Mouse (Mus musculus) lung, embryonic 15.5 days (tissue): Measurements from ENCODE around the gene Rbm18. TPM values are rescaled to one million over a fixed set of nuclear protein-coding genes. Genes with fewer than 3 reads are reported as not detected.

Source experiments
- ATAC-seq: fragments of 200-750 bp; cut with Nextera tagmentation; 2 replicates; pipeline ENCODE4 v1.8.0; 2017; ENCODE audit warnings: moderate number of reproducible peaks, borderline replicate concordance; ENCODE audit not compliant: low FRiP score, low TSS enrichment; ENCODE audit errors: extremely low read depth
- H3K27ac ChIP-seq: fragments of 300-500 bp; sonication (generic); 2 replicates; pipeline ENCODE4 v1.5.1; 2015; ENCODE audit warnings: moderate library complexity, mild to moderate bottlenecking, inconsistent platforms
- H3K27me3 ChIP-seq: fragments of 300-500 bp; sonication (generic); 2 replicates; pipeline ENCODE4 v1.6.1; 2015; ENCODE audit warnings: inconsistent platforms
- H3K36me3 ChIP-seq: fragments of 300-500 bp; sonication (generic); 2 replicates; pipeline ENCODE4 v1.6.1; 2015; ENCODE audit warnings: inconsistent platforms
- H3K4me1 ChIP-seq: fragments of 300-500 bp; sonication (generic); 2 replicates; pipeline ENCODE4 v1.6.1; 2015; ENCODE audit warnings: inconsistent platforms
- H3K4me2 ChIP-seq: fragments of 300-500 bp; sonication (generic); 2 replicates; pipeline ENCODE4 v1.6.1; 2015; ENCODE audit warnings: inconsistent platforms, mild to moderate bottlenecking, moderate library complexity
- H3K4me3 ChIP-seq: fragments of 300-500 bp; sonication (generic); 2 replicates; pipeline ENCODE4 v1.5.1; 2015; ENCODE audit warnings: mild to moderate bottlenecking, inconsistent platforms
- H3K9ac ChIP-seq: fragments of 300-500 bp; sonication (generic); 2 replicates; pipeline ENCODE4 v1.6.1; 2015; ENCODE audit warnings: inconsistent platforms
- H3K9me3 ChIP-seq: fragments of 300-500 bp; sonication (generic); 2 replicates; pipeline ENCODE4 v1.6.1; 2016; ENCODE audit warnings: inconsistent platforms
- WGBS: fragments of 180-500 bp; shearing (Covaris S2); methylation state at CpG from one replicate; pipeline ENCODE4 v1.1.7; 2015; 5-methylcytosine and 5-hydroxymethylcytosine counted together
- polyA plus RNA-seq: library from polyadenylated mRNA; unstranded; fragments of >200 nt; fragmentation: Nextera tagmentation; extraction: Ambion mirVana; gene quantifications from 2 replicates; pipeline ENCODE4 v1.2.1, GENCODE M21; 2015

Rbm18 gene
- polyA plus RNA-seq, 1 experiment from 2014 or later = 73.5 TPM

- Histone ChIP-seq H3K4me3 (peak overlapping the region; percentile 48), H3K9ac (peak overlapping the region; percentile 41; the same call in 1 of the 2 replicates), H3K4me2 (peak overlapping the region; percentile 84), H3K27ac (no peak overlapping the region), H3K4me1 (peaks cover 37% of the 10 kb centered on the region), H3K36me3 (no peaks in the 10 kb centered on the region), H3K9me3 (no peaks in the 10 kb centered on the region), H3K27me3 (peaks cover 98% of the 10 kb centered on the region)
- under 1% methylated on average over 38 of the region's 38 CpGs for WGBS
- no peak for ATAC-seq
Observed at GRCm38 (mm10) chr2:36103555-36104367, 32.8 kb downstream of the Rbm18 start.

- Histone ChIP-seq H3K4me3 (peak overlapping the region; percentile 48), H3K9ac (peak overlapping the region; percentile 20; the same call in 1 of the 2 replicates), H3K9me3 (no peaks in the 10 kb centered on the region), H3K27me3 (peaks cover 99% of the 10 kb centered on the region), H3K36me3 (no peaks in the 10 kb centered on the region), H3K27ac (no peak overlapping the region), H3K4me1 (peaks cover 37% of the 10 kb centered on the region), H3K4me2 (peak overlapping the region; percentile 84)
- 2% methylated on average over 21 of the region's 21 CpGs for WGBS
- no peak for ATAC-seq
Observed at GRCm38 (mm10) chr2:36103069-36103554, 33.5 kb downstream of the Rbm18 start.

GRCm38 (mm10) chr2:36102559-36102946 is 34.0 kb downstream of the Rbm18 start:
- Histone ChIP-seq H3K36me3 (no peaks in the 10 kb centered on the region), H3K4me3 (peak overlapping the region; percentile 48), H3K9me3 (no peaks in the 10 kb centered on the region), H3K27ac (no peak overlapping the region), H3K4me1 (peaks cover 37% of the 10 kb centered on the region), H3K27me3 (peaks cover 99% of the 10 kb centered on the region), H3K9ac (no peak overlapping the region), H3K4me2 (peak overlapping the region; percentile 84)
- WGBS = 2% methylated on average over 21 of the region's 21 CpGs
- ATAC-seq = peak; percentile 51; the same call in 1 of the 2 replicates

GRCm38 (mm10) chr2:36101866-36102558 is 34.6 kb downstream of the Rbm18 start:
- 5% methylated on average over 28 of the region's 28 CpGs for WGBS
- peak overlapping the region; percentile 48 for H3K4me3 ChIP-seq
- H3K9ac ChIP-seq = no peak overlapping the region
- H3K27me3 ChIP-seq = peaks cover 100% of the 10 kb centered on the region
- peaks cover 37% of the 10 kb centered on the region for H3K4me1 ChIP-seq
- H3K27ac ChIP-seq = no peak overlapping the region
- H3K36me3 ChIP-seq = no peaks in the 10 kb centered on the region
- H3K4me2 ChIP-seq = peak overlapping the region; percentile 84
- ATAC-seq = no peak
- H3K9me3 ChIP-seq = no peaks in the 10 kb centered on the region

GRCm38 (mm10) chr2:36099739-36100138 is 36.8 kb downstream of the Rbm18 start:
- H3K4me2 ChIP-seq = no peak overlapping the region
- peaks cover 24% of the 10 kb centered on the region for H3K4me1 ChIP-seq
- 12% methylated on average over 6 of the region's 6 CpGs for WGBS
- H3K36me3 ChIP-seq = no peaks in the 10 kb centered on the region
- H3K9me3 ChIP-seq = no peaks in the 10 kb centered on the region
- H3K4me3 ChIP-seq = no peak overlapping the region
- H3K27ac ChIP-seq = no peak overlapping the region
- ATAC-seq = no peak
- peaks cover 100% of the 10 kb centered on the region for H3K27me3 ChIP-seq
- no peak overlapping the region for H3K9ac ChIP-seq

GRCm38 (mm10) chr2:36098021-36098420 is 38.6 kb downstream of the Rbm18 start:
- Histone ChIP-seq H3K4me1 (peaks cover 13% of the 10 kb centered on the region), H3K27me3 (peaks cover 100% of the 10 kb centered on the region), H3K9ac (no peak overlapping the region), H3K4me3 (no peak overlapping the region), H3K9me3 (no peaks in the 10 kb centered on the region), H3K4me2 (no peak overlapping the region), H3K36me3 (no peaks in the 10 kb centered on the region), H3K27ac (no peak overlapping the region)
- ATAC-seq = no peak
- 12% methylated on average over 5 of the region's 5 CpGs for WGBS

GRCm38 (mm10) chr2:36097129-36097815 is 39.3 kb downstream of the Rbm18 start:
- H3K9me3 ChIP-seq = no peaks in the 10 kb centered on the region
- no peak for ATAC-seq
- 11% methylated on average over 18 of the region's 18 CpGs for WGBS
- H3K4me1 ChIP-seq = peaks cover 7% of the 10 kb centered on the region
- no peak overlapping the region for H3K9ac ChIP-seq
- no peaks in the 10 kb centered on the region for H3K36me3 ChIP-seq
- H3K27me3 ChIP-seq = peaks cover 100% of the 10 kb centered on the region
- no peak overlapping the region for H3K4me3 ChIP-seq
- no peak overlapping the region for H3K27ac ChIP-seq
- H3K4me2 ChIP-seq = no peak overlapping the region

- Histone ChIP-seq H3K9ac (no peak overlapping the region), H3K9me3 (no peaks in the 10 kb centered on the region), H3K36me3 (no peaks in the 10 kb centered on the region), H3K4me3 (no peak overlapping the region), H3K27ac (no peak overlapping the region), H3K4me2 (0 out of 2 replicates have a peak overlapping the region, but pooled peaks have one; percentile 1), H3K4me1 (peaks cover 20% of the 10 kb centered on the region), H3K27me3 (peaks cover 100% of the 10 kb centered on the region)
- no peak for ATAC-seq
- 10% methylated on average over 31 of the region's 31 CpGs for WGBS
Observed at GRCm38 (mm10) chr2:36093914-36094475, 42.6 kb downstream of the Rbm18 start.

- Histone ChIP-seq H3K27ac (no peak overlapping the region), H3K9ac (no peak overlapping the region), H3K27me3 (peaks cover 99% of the 10 kb centered on the region), H3K4me2 (no peak overlapping the region), H3K4me3 (no peak overlapping the region), H3K9me3 (no peaks in the 10 kb centered on the region), H3K4me1 (peaks cover 20% of the 10 kb centered on the region), H3K36me3 (no peaks in the 10 kb centered on the region)
- WGBS = 26% methylated on average over 7 of the region's 7 CpGs
- ATAC-seq = no peak
Observed at GRCm38 (mm10) chr2:36093301-36093700, 43.3 kb downstream of the Rbm18 start.

- H3K9me3 ChIP-seq = no peaks in the 10 kb centered on the region
- no peak overlapping the region for H3K27ac ChIP-seq
- H3K9ac ChIP-seq = no peak overlapping the region
- H3K4me3 ChIP-seq = no peak overlapping the region
- H3K4me2 ChIP-seq = peak overlapping the region; percentile 2; the same call in 1 of the 2 replicates
- WGBS = 15% methylated on average over 4 of the region's 4 CpGs
- no peaks in the 10 kb centered on the region for H3K36me3 ChIP-seq
- peaks cover 20% of the 10 kb centered on the region for H3K4me1 ChIP-seq
- no peak for ATAC-seq
- peaks cover 97% of the 10 kb centered on the region for H3K27me3 ChIP-seq
Observed at GRCm38 (mm10) chr2:36092748-36093147, 43.8 kb downstream of the Rbm18 start.
